Mouse (Mus musculus): Measurements from ENCODE around the gene Nfkbie. TPM values are rescaled to one million over a fixed set of nuclear protein-coding genes. Genes with fewer than 3 reads are reported as not detected.
A peak's percentile ranks its signal among the peaks of the same experiment; 100 is the strongest.

Nfkbie gene
- total RNA-seq, 2 experiments from 2014 or later = 2.3 to 2.5 TPM

DNA sequence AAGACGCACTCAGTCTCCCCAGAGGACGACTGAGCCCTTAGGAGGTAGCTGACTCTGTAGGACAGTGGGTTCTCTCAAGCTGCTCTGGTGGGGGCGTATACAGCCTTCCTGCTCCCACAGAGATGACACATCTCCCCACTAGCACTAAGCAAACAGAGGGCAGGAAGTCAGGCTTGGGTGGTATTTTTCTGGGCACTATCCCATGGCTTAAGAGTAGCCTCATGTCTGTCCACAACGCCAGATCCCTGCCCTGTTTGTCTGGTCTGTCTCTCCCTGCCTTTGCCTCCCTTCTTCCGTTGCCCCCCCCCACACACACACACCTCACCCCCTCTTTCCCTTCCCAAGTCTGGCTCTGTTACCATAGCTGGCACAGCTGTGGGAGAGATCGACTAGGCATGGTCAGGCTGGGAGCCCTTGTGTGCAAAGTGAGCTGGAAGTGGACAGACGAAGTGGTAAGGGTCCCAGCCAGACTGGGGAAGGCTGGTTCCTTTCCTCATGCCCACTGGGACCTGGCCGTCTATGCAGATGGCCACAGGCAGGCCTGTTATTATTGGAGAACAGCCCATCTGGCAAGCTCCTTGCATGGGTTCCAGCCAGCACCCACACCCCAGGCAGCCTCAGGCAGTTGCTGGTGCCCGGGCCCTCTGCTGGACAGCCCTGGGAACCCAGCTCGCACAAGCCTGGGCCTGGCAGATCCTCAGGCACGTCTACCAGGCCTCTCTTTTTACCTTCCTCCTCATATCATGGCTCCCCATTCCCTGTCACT lies 41.3 kb downstream of the Nfkbie start:
- peak; percentile 41 to 65 for DNase-seq (ENCODE audit: low spot score in 2 of 2)

DNA sequence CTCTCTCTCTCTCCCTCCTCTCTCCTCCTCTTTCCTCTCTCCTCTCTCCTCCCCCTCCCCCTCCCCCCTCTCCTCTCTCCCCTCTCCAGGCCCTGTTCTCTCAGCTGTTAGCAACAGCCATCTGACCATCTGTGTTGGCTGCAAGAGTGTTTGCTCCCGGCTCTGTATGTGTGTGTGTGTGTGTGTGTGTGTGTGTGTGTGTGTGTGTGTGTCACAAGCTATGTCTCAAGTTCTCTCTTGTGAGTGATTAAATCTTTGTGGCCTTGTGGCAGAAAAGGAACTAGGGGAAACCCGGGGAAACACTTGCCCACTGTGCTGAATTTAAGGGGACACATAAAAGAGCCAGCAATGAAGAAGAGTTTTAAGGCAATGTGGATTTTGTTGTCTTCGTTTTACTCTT lies 42.3 kb downstream of the Nfkbie start:
- DNase-seq (ENCODE audit: low spot score in 2 of 2) = no peak

- DNase-seq (ENCODE audit: low spot score in 2 of 2) = no peak
Measured at GRCm38 (mm10) chr17:45598376-45598775, 42.9 kb downstream of the Nfkbie start.

- DNase-seq (ENCODE audit: low spot score in 2 of 2) = no peak
Measured at GRCm38 (mm10) chr17:45598891-45599290, 43.4 kb downstream of the Nfkbie start.

DNA sequence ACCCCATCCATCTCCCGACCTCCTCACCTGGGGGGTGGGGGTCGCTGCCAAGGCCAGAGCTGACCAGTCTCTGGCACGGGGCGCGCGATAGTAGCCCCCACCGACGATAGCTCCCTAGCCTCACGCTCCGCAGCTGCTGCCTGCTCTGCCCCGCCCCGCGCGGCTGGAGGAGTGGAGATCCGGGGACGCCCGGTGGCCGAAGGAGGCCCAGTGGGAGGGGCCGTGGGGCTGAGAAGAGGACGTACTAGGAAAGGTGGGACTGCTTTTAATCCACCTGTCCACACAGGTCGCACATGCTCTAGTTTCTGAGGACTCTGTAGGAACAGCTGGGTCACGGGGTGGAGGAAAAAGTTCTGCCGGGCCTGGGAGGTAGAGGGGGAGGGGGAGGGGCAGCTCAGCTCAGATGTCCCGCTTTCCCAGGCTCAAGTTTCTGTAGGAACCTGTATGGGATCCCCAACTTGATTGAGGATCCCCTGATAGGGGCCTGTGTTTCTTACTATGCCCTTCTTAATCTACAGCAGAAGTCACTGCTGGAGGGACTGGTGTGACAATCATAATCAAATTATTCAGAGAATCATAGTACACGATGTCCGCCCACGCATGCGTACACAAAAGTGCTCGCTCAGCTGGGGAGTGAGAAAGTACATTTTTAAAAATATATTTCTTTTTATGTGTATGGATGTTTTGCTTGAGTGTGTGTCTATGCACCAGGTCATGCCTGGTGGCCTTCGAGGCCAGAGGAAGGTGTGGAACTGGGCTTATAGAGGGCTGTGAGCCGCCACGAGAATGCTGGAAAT lies 44.1 kb downstream of the Nfkbie start, which contains the start of gene Slc29a1:
Slc29a1 (minus strand) TSS at position 161 of the 797 bp plus-strand sequence.
- DNase-seq (ENCODE audit: low spot score in 2 of 2) = peak in 1 of 2 experiments; percentile 57

GRCm38 (mm10) chr17:45600267-45600666 lies 44.8 kb downstream of the Nfkbie start:
- DNase-seq (ENCODE audit: low spot score in 2 of 2) = no peak

- DNase-seq (ENCODE audit: low spot score in 2 of 2) = no peak
Measured at GRCm38 (mm10) chr17:45601325-45601724, 45.8 kb downstream of the Nfkbie start.

DNA sequence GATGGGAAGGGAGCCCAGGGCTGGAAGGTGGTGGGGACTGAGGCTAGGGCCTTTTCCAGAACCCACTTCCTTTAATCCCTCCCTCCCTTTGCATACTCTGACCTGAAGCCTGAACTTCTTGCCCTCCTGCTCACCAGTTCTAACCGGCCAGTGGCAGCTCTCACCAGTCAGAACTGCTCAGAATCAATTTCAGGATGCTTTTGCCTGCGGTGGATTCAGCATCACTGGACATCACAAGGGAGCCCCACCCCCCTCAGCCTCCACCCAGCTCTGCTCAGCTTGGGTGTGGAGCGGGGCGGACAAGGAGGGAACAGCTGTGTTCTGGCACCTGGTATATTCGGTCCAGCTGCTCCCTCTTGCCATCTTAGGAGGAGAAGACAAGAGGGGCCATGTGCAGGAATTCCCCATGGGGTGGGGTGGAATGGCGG lies 46.4 kb downstream of the Nfkbie start, which contains the start of gene Mymx:
Mymx (minus strand) TSS at position 226 of the 428 bp plus-strand sequence.
- DNase-seq (ENCODE audit: low spot score in 2 of 2) = no peak

GRCm38 (mm10) chr17:45602984-45603383 lies 47.5 kb downstream of the Nfkbie start:
- no peak for DNase-seq (ENCODE audit: low spot score in 2 of 2)

- no peak for DNase-seq (ENCODE audit: low spot score in 2 of 2)
Measured at GRCm38 (mm10) chr17:45606992-45607879, 51.7 kb downstream of the Nfkbie start.

DNA sequence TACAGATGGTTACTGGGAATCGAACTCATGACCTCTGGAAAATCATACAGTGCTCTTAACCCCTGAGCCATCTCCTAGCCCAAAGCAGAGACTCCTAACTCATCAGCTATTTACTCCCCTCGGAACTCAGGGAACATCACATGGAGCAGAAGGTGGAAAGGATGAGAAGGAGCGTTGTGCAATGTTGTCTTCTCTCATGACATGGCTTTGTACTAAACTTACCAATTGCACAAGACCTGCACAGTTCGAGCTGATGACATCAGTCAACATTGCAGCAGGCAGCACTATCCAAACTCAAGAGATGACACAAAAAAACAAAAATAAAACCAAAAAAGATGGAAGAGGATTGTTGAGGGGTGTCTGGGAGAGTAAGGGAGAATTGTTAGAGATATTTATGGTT lies 52.9 kb downstream of the Nfkbie start:
- DNase-seq (ENCODE audit: low spot score in 2 of 2) = no peak

GRCm38 (mm10) chr17:45610144-45610866 lies 54.8 kb downstream of the Nfkbie start:
- peak in 1 of 2 experiments; percentile 46 for DNase-seq (ENCODE audit: low spot score in 2 of 2)

DNA sequence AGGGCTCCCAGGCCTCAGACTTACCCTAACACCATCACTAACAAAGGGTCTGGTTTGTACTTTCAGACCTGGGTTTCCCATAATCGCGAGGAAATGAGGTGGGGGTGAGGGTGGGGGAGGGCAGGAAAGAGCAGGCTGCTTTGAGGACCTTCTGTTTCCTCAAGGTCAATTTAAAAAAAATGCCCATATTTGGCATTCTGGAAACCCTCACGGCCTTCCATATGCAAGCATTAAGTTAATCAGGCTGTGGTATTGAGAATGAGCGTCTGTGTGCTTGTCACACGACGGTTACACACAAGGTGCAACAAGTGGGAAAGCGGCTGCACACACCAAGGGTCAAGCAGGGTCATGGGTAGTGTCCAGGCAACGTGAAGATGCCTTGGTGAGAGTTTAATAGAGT lies 56.5 kb downstream of the Nfkbie start:
- no peak for DNase-seq (ENCODE audit: low spot score in 2 of 2)

Other genes starting within 250 kb of the Nfkbie start
- 10 to 100 TPM; 58.7 TPM for gene Cdc5l, start 122.0 kb upstream of the Nfkbie start, total RNA-seq (2021)
- 1 to 10 TPM; 4.4 to 4.7 TPM for gene Spats1, start 80.3 kb upstream of the Nfkbie start, total RNA-seq (2021)
- 10 to 100 TPM; 21.9 to 22.7 TPM for gene Aars2, start 48.9 kb upstream of the Nfkbie start, total RNA-seq (2021)
- 1 to 10 TPM in 1 of 2 experiments, under 1 TPM in 1; 0.91 to 1.6 TPM for gene Tcte1, start 32.3 kb upstream of the Nfkbie start, total RNA-seq (2021)
- gene Tmem151b, start 6.0 kb upstream of the Nfkbie start, total RNA-seq (2021) = 100 to 1,000 TPM; 112 to 119 TPM
- gene Slc35b2, start 8.2 kb downstream of the Nfkbie start, total RNA-seq (2021) = 10 to 100 TPM; 26.2 to 29.9 TPM
- 1,000 to 10,000 TPM; 1,799 to 1,827 TPM for gene Hsp90ab1, start 17.6 kb downstream of the Nfkbie start, total RNA-seq (2021)
- 10 to 100 TPM; 16.4 to 20.4 TPM for gene Slc29a1, start 43.9 kb downstream of the Nfkbie start, total RNA-seq (2021)
- not detected for gene Mymx, start 46.4 kb downstream of the Nfkbie start, total RNA-seq (2021)
- gene Capn11, start 103.6 kb downstream of the Nfkbie start, total RNA-seq (2021) = 1 to 10 TPM in 1 of 2 experiments, under 1 TPM in 1; 0.68 to 3.0 TPM
- 10 to 100 TPM; 37.2 to 42.5 TPM for gene Mrpl14, start 130.6 kb downstream of the Nfkbie start, total RNA-seq (2021)
- gene Tmem63b, start 131.2 kb downstream of the Nfkbie start, total RNA-seq (2021) = 100 to 1,000 TPM; 154 to 155 TPM
- not detected for gene 1600014C23Rik, start 178.1 kb downstream of the Nfkbie start, total RNA-seq (2021)

Data from layer of hippocampus, adult 18-20 months (tissue).